Mouse (Mus musculus): Measurements from ENCODE around the gene Rhbdf2.

GRCm38 (mm10) chr11:116550748-116551147, 76.1 kb downstream of the Rhbdf2 start:
- TF ChIP-seq CTCF (IDR thresholded peaks at IDR 0.05; ENCODE audit: low read depth), result no peak
- no peak for TF ChIP-seq EP300 (optimal IDR thresholded peaks at IDR 0.05)

Data from stomach, postnatal 0 days (tissue).